Comparison of ENCODE assay signal across 18 mouse cellular contexts in the genomic region with DNA sequence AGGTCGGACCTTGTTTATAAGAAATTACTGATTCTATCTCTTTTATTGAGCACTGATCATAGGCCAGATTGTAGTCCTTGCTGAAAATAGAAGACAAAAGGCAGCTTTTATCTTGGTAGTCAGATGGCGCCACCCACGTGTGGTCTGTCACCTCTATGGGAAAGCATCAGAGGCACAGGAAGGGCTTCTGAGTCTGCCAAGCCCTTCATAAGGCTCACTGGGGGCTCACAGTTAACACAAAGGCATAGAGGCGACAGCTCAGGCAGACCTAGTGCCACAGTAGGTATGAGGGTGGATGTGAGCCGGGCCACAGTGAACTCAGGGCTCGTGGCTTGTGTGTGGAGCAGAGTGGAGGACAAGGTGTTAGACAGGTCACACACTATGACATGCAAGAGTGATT.
DNase-seq lines count a peak whose midpoint lies in the region; ATAC-seq and TF ChIP-seq lines count a peak whose summit lies in the region.
"Had no signal": no experiment of that assay in that cellular context is flagged by ENCODE, and none has a peak within 500 bp of the region (broad histone marks: within the 10 kb centered on the region; RNA-seq: fewer than 3 reads in every experiment).

No protein-coding gene starts in this region.

- H3K9ac ChIP-seq in forebrain, embryonic 16.5 days (replicated peaks; ENCODE audit: low read depth, low read length): no peak overlapping the region
- no peak overlapping the region for H3K9ac ChIP-seq in forebrain, postnatal 0 days
- H3K9ac ChIP-seq: embryonic facial prominence, embryonic 13.5 days; heart, embryonic 15.5 days; liver, embryonic 13.5 days; neural tube, embryonic 15.5 days had no signal

- TF ChIP-seq POLR2A in thymus, adult 2 months (IDR thresholded peaks at IDR 0.05; ENCODE audit: control insufficient read depth, extremely low read depth, insufficient read depth, low read length, poor library complexity): no peak

- TF ChIP-seq CTCF in forebrain, postnatal 0 days (IDR thresholded peaks at IDR 0.05; ENCODE audit: low read depth): no peak
- no peak for TF ChIP-seq CTCF in layer of hippocampus, adult 2 months (conservative IDR thresholded peaks at IDR 0.05)
- TF ChIP-seq CTCF in thymus, adult 2 months (IDR thresholded peaks at IDR 0.05; ENCODE audit: borderline replicate concordance, control insufficient read depth, extremely low read depth, insufficient read depth, low read length, poor library complexity): no peak

- no peak overlapping the region for H3K27ac ChIP-seq in forebrain, embryonic 16.5 days (ENCODE audit: low read length)
- no peak overlapping the region for H3K27ac ChIP-seq in forebrain, postnatal 0 days (ENCODE audit: low read depth, low read length)
- peak overlapping the region; percentile 67 for H3K27ac ChIP-seq in layer of hippocampus, adult 2 months
- no peak overlapping the region for H3K27ac ChIP-seq in thymus, adult 2 months (ENCODE audit: control insufficient read depth, insufficient read depth, low read length)
- H3K27ac ChIP-seq: embryonic facial prominence, embryonic 13.5 days; forebrain, embryonic 10.5 days; heart, embryonic 15.5 days; liver, embryonic 13.5 days; neural tube, embryonic 15.5 days had no signal

- DNase-seq in forebrain, postnatal 0 days: no peak
- DNase-seq in cerebellum, adult 8-10 months: peak; percentile 38
- DNase-seq in layer of hippocampus, adult 2 months (ENCODE audit: low spot score in 2 of 2): peak; percentile 77 to 81
- DNase-seq in natural killer cell, adult 2 months (ENCODE audit: low spot score in 2 of 2): peak; percentile 9 to 11
- no peak for DNase-seq in urinary bladder, postnatal 25 days (ENCODE audit: low spot score)
- DNase-seq in thymus, adult 2 months: no peak
- no peak for DNase-seq in right cerebral cortex, postnatal 14 days
- DNase-seq: adrenal gland, adult 2 months; heart, adult 11 months; liver, embryonic 13.5 days had no signal

- peak; percentile 26; the same call in 1 of the 2 replicates for ATAC-seq in forebrain, embryonic 16.5 days
- no peak for ATAC-seq in forebrain, postnatal 0 days
- ATAC-seq: intestine, postnatal 0 days; lung, postnatal 0 days had no signal

- no peak overlapping the region for H3K4me3 ChIP-seq in forebrain, embryonic 16.5 days (replicated peaks; ENCODE audit: low read length)
- no peak overlapping the region for H3K4me3 ChIP-seq in forebrain, postnatal 0 days (ENCODE audit: low read depth, low read length)
- no peak overlapping the region for H3K4me3 ChIP-seq in layer of hippocampus, adult 2 months
- H3K4me3 ChIP-seq in thymus, adult 2 months (ENCODE audit: control insufficient read depth, insufficient read depth, low read length): no peak overlapping the region
- H3K4me3 ChIP-seq: embryonic facial prominence, embryonic 13.5 days; forebrain, embryonic 10.5 days; heart, embryonic 15.5 days; liver, embryonic 13.5 days; neural tube, embryonic 15.5 days had no signal

- H3K36me3 ChIP-seq in forebrain, embryonic 16.5 days (ENCODE audit: control insufficient read depth, insufficient read depth): no peaks in the 10 kb centered on the region
- H3K36me3 ChIP-seq in forebrain, postnatal 0 days (ENCODE audit: insufficient read depth): no peaks in the 10 kb centered on the region
- no peaks in the 10 kb centered on the region for H3K36me3 ChIP-seq in thymus, adult 2 months (ENCODE audit: control insufficient read depth, insufficient read depth, low read length)
- H3K36me3 ChIP-seq: embryonic facial prominence, embryonic 13.5 days; forebrain, embryonic 10.5 days; G1E; heart, embryonic 15.5 days; liver, embryonic 13.5 days had no signal

- peaks cover 4% of the 10 kb centered on the region for H3K9me3 ChIP-seq in forebrain, embryonic 16.5 days (ENCODE audit: control insufficient read depth, low read length)
- peaks cover 20% of the 10 kb centered on the region for H3K9me3 ChIP-seq in forebrain, postnatal 0 days (ENCODE audit: low read length)
- H3K9me3 ChIP-seq: heart, embryonic 15.5 days had no signal

- no peaks in the 10 kb centered on the region for H3K27me3 ChIP-seq in forebrain, embryonic 16.5 days (replicated peaks; ENCODE audit: control insufficient read depth, insufficient read depth, low read length)
- no peaks in the 10 kb centered on the region for H3K27me3 ChIP-seq in forebrain, postnatal 0 days (ENCODE audit: insufficient read depth, low read length)
- H3K27me3 ChIP-seq in thymus, adult 2 months (ENCODE audit: control insufficient read depth, insufficient read depth, low read length): no peaks in the 10 kb centered on the region
- H3K27me3 ChIP-seq: embryonic facial prominence, embryonic 13.5 days; heart, embryonic 15.5 days; liver, embryonic 13.5 days; neural tube, embryonic 15.5 days had no signal

- WGBS in forebrain, embryonic 16.5 days: 83% methylated on average over 6 of the region's 6 CpGs
- 83% methylated on average over 6 of the region's 6 CpGs for WGBS in forebrain, postnatal 0 days
- WGBS in thymus, adult 2 months: 71% methylated on average over 6 of the region's 6 CpGs

- H3K4me2 ChIP-seq in forebrain, embryonic 16.5 days (ENCODE audit: low read length): no peak overlapping the region
- no peak overlapping the region for H3K4me2 ChIP-seq in forebrain, postnatal 0 days (ENCODE audit: low read depth)
- H3K4me2 ChIP-seq: embryonic facial prominence, embryonic 13.5 days; heart, embryonic 15.5 days; liver, embryonic 13.5 days; neural tube, embryonic 15.5 days had no signal

- no peaks in the 10 kb centered on the region for H3K4me1 ChIP-seq in forebrain, embryonic 16.5 days (replicated peaks; ENCODE audit: control insufficient read depth, insufficient read depth, low read length)
- no peaks in the 10 kb centered on the region for H3K4me1 ChIP-seq in forebrain, postnatal 0 days (ENCODE audit: insufficient read depth)
- H3K4me1 ChIP-seq in thymus, adult 2 months (replicated peaks; ENCODE audit: control insufficient read depth, insufficient read depth, low read length): no peaks in the 10 kb centered on the region
- H3K4me1 ChIP-seq: embryonic facial prominence, embryonic 13.5 days; forebrain, embryonic 10.5 days; heart, embryonic 15.5 days; liver, embryonic 13.5 days; neural tube, embryonic 15.5 days had no signal

Comparison
In these comparisons a context has a peak if more than half of its experiments do, and no peak if none do; other contexts are left out.
1. DNase-seq: peak in cerebellum, adult 8-10 months (single experiment), layer of hippocampus, adult 2 months (2 of 2) and natural killer cell, adult 2 months (2 of 2); none in forebrain, postnatal 0 days (single experiment), urinary bladder, postnatal 25 days (single experiment), thymus, adult 2 months (single experiment) and right cerebral cortex, postnatal 14 days (single experiment).